Mouse (Mus musculus): ENCODE results near the gene Zfp958.

DNA sequence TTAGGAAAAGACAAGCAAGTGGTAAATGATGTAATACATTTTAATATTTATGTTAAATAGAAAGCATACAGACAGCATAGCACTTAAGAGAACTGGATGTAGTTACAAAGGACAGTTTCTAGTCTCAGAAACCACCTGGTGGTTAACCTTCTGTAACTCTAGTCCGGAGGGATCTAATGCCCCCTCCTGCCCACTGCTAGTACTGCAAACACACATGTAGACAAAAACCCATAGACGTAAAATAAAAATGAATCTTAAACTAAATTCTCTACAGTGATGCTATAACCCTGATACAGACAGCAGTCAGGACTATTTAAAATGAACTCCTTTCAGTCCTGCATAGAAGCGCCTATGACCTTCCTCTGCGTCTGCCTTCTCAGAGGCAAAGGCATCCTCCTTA, 24.1 kb downstream of the Zfp958 start:
- TF ChIP-seq CTCF (IDR thresholded peaks at IDR 0.05) = 0 out of 2 replicates have a peak, but pooled peaks have one; percentile 5
- TF ChIP-seq EP300 (IDR thresholded peaks at IDR 0.05; ENCODE audit: insufficient read depth, low read depth, low read length) = no peak
